Mouse (Mus musculus): ENCODE data around the gene Rin3.

DNA sequence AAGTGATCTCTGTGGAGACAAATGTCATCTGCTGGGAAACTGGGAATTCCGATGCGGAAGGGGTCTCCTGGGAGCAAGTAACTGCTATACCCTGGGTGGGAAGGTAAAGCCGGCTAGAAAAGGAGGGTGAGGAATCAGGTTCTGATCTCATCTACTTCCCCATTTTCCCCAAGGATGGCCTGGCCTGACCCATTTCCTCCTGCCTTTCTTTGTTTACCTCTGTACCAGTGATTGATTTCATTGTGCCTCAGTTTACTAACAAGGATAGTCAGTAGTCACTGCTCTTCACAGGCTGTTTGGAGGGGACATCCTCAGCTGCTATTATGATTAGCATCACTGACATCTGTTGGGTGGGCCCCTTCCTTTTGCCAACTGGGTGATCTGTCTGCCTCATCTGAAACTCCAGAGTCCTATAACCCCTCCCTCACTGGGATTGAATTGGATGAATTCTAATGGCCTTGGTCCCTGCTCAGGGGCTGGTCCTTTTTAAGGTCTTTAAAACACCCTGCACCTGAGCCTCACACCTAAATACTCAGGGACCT, 1.8 kb downstream of the Rin3 start:
- TF ChIP-seq CTCF (IDR thresholded peaks at IDR 0.05; ENCODE audit: control insufficient read depth, insufficient read depth, insufficient read length) (no peak), USF1 (IDR thresholded peaks at IDR 0.05; ENCODE audit: low read depth) (no peak), MAX (IDR thresholded peaks at IDR 0.05) (no peak), CEBPB (IDR thresholded peaks at IDR 0.05; ENCODE audit: low read depth) (no peak), FOSL1 (IDR thresholded peaks at IDR 0.05; ENCODE audit: insufficient read depth, low read length, poor library complexity, severe bottlenecking) (no peak), MYOD1 (IDR thresholded peaks at IDR 0.05; ENCODE audit: control insufficient read depth, insufficient read length, low read depth) (no peak)
